Mouse (Mus musculus) layer of hippocampus, postnatal 14 days (tissue): ENCODE data around the gene Sptbn4. TPM values are rescaled to one million over a fixed set of nuclear protein-coding genes. Genes with fewer than 3 reads are reported as not detected.

Source experiments
- DNase-seq, 2 experiments: peaks; one replicate each; pipeline ENCODE4 v3.0.0; 2021 to 2022; ENCODE audit warnings: low spot score in 2 of 2, mixed read lengths in 1 of 2
- total RNA-seq, 2 experiments: library from RNA; stranded (reverse); gene quantifications; 2 replicates each; pipeline ENCODE4 v1.2.3; 2021

The Sptbn4 gene
- total RNA-seq, 2 experiments from 2014 or later: 108 to 123 TPM

- no peak for DNase-seq
These were observed 58.3 kb downstream of the Sptbn4 start for GRCm38 (mm10) chr7:27389213-27389612.

GRCm38 (mm10) chr7:27384731-27385130 is 62.8 kb downstream of the Sptbn4 start:
- peak; percentile 46 to 51 for DNase-seq

- DNase-seq: no peak
These were observed 63.4 kb downstream of the Sptbn4 start for GRCm38 (mm10) chr7:27384134-27384533.

GRCm38 (mm10) chr7:27383233-27383632 is 64.3 kb downstream of the Sptbn4 start:
- no peak for DNase-seq

GRCm38 (mm10) chr7:27381560-27381959 is 65.9 kb downstream of the Sptbn4 start:
- DNase-seq: no peak

- no peak for DNase-seq
These were observed 66.5 kb downstream of the Sptbn4 start for GRCm38 (mm10) chr7:27381009-27381408.

- no peak for DNase-seq
These were observed 67.7 kb downstream of the Sptbn4 start for GRCm38 (mm10) chr7:27379836-27380235.

- no peak for DNase-seq
These were observed 69.1 kb downstream of the Sptbn4 start for GRCm38 (mm10) chr7:27378431-27378830.

GRCm38 (mm10) chr7:27375274-27375673 is 72.2 kb downstream of the Sptbn4 start:
- DNase-seq: no peak

- DNase-seq: no peak
These were observed 75.6 kb downstream of the Sptbn4 start for GRCm38 (mm10) chr7:27371715-27372462.

- DNase-seq: no peak
These were observed 78.4 kb downstream of the Sptbn4 start for GRCm38 (mm10) chr7:27369111-27369510.

GRCm38 (mm10) chr7:27367976-27368375 is 79.5 kb downstream of the Sptbn4 start:
- no peak for DNase-seq

GRCm38 (mm10) chr7:27366082-27366844 is 81.2 kb downstream of the Sptbn4 start:
- DNase-seq: no peak

- no peak for DNase-seq
These were observed 83.1 kb downstream of the Sptbn4 start for GRCm38 (mm10) chr7:27364379-27364778.

- peak; percentile 98 to 100 for DNase-seq
These were observed 86.1 kb downstream of the Sptbn4 start for GRCm38 (mm10) chr7:27361283-27361946.

- no peak for DNase-seq
These were observed 86.7 kb downstream of the Sptbn4 start for GRCm38 (mm10) chr7:27360749-27361148.

GRCm38 (mm10) chr7:27359706-27360358 is 87.7 kb downstream of the Sptbn4 start:
- DNase-seq: no peak

GRCm38 (mm10) chr7:27359162-27359561 is 88.3 kb downstream of the Sptbn4 start:
- DNase-seq: no peak

GRCm38 (mm10) chr7:27357595-27357978 is 89.9 kb downstream of the Sptbn4 start:
- DNase-seq: no peak

GRCm38 (mm10) chr7:27356861-27357594 is 90.5 kb downstream of the Sptbn4 start, which contains the start of gene Gm20479:
Gene Gm20479 (minus strand): TSS chr7:27357419.
- no peak for DNase-seq

GRCm38 (mm10) chr7:27356248-27356647 is 91.2 kb downstream of the Sptbn4 start:
- DNase-seq: no peak
